ENCODE assay signal across 15 mouse cellular contexts in genomic region chr14:36145261-36145660, GRCm38 (mm10). TPM values are rescaled to one million over a fixed set of nuclear protein-coding genes. Genes with fewer than 3 reads are reported as not detected.
"Had no signal": no experiment of that assay in that cellular context is flagged by ENCODE, and none has a peak within 500 bp of the region (broad histone marks: within the 10 kb centered on the region; RNA-seq: fewer than 3 reads in every experiment).

No protein-coding gene starts in this region.

- DNase-seq: kidney, adult 11 months; kidney, adult 9 months; kidney, postnatal 10 days; kidney, postnatal 4 days; lung, embryonic 14.5 days; lung, postnatal 10 days; lung, postnatal 4 days; midbrain, embryonic 14.5 days; right cerebral cortex, postnatal 14 days; thymus, adult 2 months; thymus, postnatal 25 days had no signal

RNA-seq across cellular contexts. Expression of gene 4930474N05Rik, which starts 50.5 kb away (rescaled TPM):
- total RNA-seq: hindbrain, postnatal 0 days; left cerebral cortex, adult 18-20 months; left cerebral cortex, postnatal 10 days; megakaryocyte, adult 5-6 weeks had no signal
